Mouse (Mus musculus) heart, adult 8-10 months (tissue): Measurements from ENCODE around the gene Gnb2. TPM values are rescaled to one million over a fixed set of nuclear protein-coding genes. Genes with fewer than 3 reads are reported as not detected.

Source experiments
- microRNA-seq: library from miRNA; unstranded; fragments of <30 nt; microRNA quantifications from one replicate; pipeline ENCODE4 v1.2.0, GENCODE M21; 2022
- total RNA-seq, 4 experiments: library from RNA; stranded (reverse); gene quantifications; 2 replicates each; pipeline ENCODE4 v1.2.4; 2022

Gene Gnb2
- total RNA-seq, 4 experiments from 2014 or later = 243 to 256 (median 246) TPM

Small RNA genes lying within 50 kb of the gene (microRNA-seq; reads per million reads assigned to microRNA genes)
- not detected for gene Mir6418

Other genes starting within 250 kb of the Gnb2 start
- gene Ache, start 246.0 kb downstream of the Gnb2 start, total RNA-seq = 1 to 10 TPM; 1.5 to 3.3 (median 1.9) TPM
- 10 to 100 TPM in 2 of 4 experiments, 1 to 10 TPM in 2; 7.7 to 10.4 (median 9.7) TPM for gene Ufsp1, start 238.9 kb downstream of the Gnb2 start, total RNA-seq
- 10 to 100 TPM; 54.4 to 62.6 (median 60.3) TPM for gene Srrt, start 225.8 kb downstream of the Gnb2 start, total RNA-seq
- gene Trip6, start 219.1 kb downstream of the Gnb2 start, total RNA-seq = 10 to 100 TPM; 11.5 to 13.2 (median 12.4) TPM
- 1 to 10 TPM; 1.3 to 2.1 (median 2.0) TPM for gene Slc12a9, start 199.9 kb downstream of the Gnb2 start, total RNA-seq
- gene Ephb4, start 183.4 kb downstream of the Gnb2 start, total RNA-seq = 10 to 100 TPM; 43.7 to 47.3 (median 46.3) TPM
- not detected for gene Zan, start 56.4 kb downstream of the Gnb2 start, total RNA-seq
- 10 to 100 TPM; 15.0 to 18.3 (median 16.2) TPM for gene Pop7, start 31.0 kb downstream of the Gnb2 start, total RNA-seq
- gene Gigyf1, start 15.0 kb downstream of the Gnb2 start, total RNA-seq = 10 to 100 TPM; 25.5 to 37.3 (median 27.2) TPM
- not detected for gene Epo, start 268 bp downstream of the Gnb2 start, total RNA-seq
- gene Actl6b, start 20.0 kb upstream of the Gnb2 start, total RNA-seq = not detected
- gene Tfr2, start 36.3 kb upstream of the Gnb2 start, total RNA-seq = under 1 TPM in 1 of 4 experiments, not detected in 3; 0.09 TPM
- gene Mospd3, start 67.5 kb upstream of the Gnb2 start, total RNA-seq = 10 to 100 TPM in 3 of 4 experiments, 1 to 10 TPM in 1; 9.0 to 17.6 (median 14.4) TPM
- gene Pcolce, start 80.3 kb upstream of the Gnb2 start, total RNA-seq = 10 to 100 TPM; 38.9 to 46.0 (median 42.2) TPM
- gene Fbxo24, start 95.5 kb upstream of the Gnb2 start, total RNA-seq = under 1 TPM; 0.19 to 0.29 (median 0.23) TPM
- 10 to 100 TPM; 13.1 to 17.8 (median 17.1) TPM for gene Lrch4, start 95.6 kb upstream of the Gnb2 start, total RNA-seq
- gene Gm20605, start 95.7 kb upstream of the Gnb2 start, total RNA-seq = 1 to 10 TPM; 2.3 to 4.2 (median 2.7) TPM
- 1 to 10 TPM; 1.6 to 4.0 (median 2.8) TPM for gene Sap25, start 107.8 kb upstream of the Gnb2 start, total RNA-seq
- gene Irs3, start 112.2 kb upstream of the Gnb2 start, total RNA-seq = under 1 TPM; 0.30 to 0.94 (median 0.56) TPM
- 10 to 100 TPM; 13.1 to 23.0 (median 15.4) TPM for gene Agfg2, start 151.2 kb upstream of the Gnb2 start, total RNA-seq
- gene Nyap1, start 208.1 kb upstream of the Gnb2 start, total RNA-seq = under 1 TPM; 0.35 to 0.89 (median 0.81) TPM
- 100 to 1,000 TPM; 237 to 281 (median 242) TPM for gene Tsc22d4, start 212.2 kb upstream of the Gnb2 start, total RNA-seq
- gene Ppp1r35, start 245.3 kb upstream of the Gnb2 start, total RNA-seq = 10 to 100 TPM in 1 of 4 experiments, 1 to 10 TPM in 3; 7.9 to 12.7 (median 8.6) TPM